Mouse (Mus musculus) CH12.LX (cell line): ENCODE data around the gene Ube2f. TPM values are rescaled to one million over a fixed set of nuclear protein-coding genes. Genes with fewer than 3 reads are reported as not detected.

Experiments
- DNase-seq: peaks from one replicate; pipeline ENCODE4 v3.0.0-alpha.2; 2013; ENCODE audit errors: extremely low read depth
- H3K27ac ChIP-seq: 2 replicates; pipeline ENCODE4 v1.5.1; 2012; ENCODE audit warnings: low read depth, mild to moderate bottlenecking, control low read depth, moderate library complexity; ENCODE audit not compliant: insufficient read depth
- H3K27me3 ChIP-seq: replicated peaks from 2 replicates; pipeline ENCODE3; 2012; ENCODE audit warnings: inconsistent platforms
- H3K36me3 ChIP-seq, 2 experiments: replicated peaks in 1 of 2; 2 replicates each; pipeline versions ENCODE3 to v1.6.1; 2012; ENCODE audit warnings: inconsistent platforms in 1 of 2, low read length in 1 of 2, mild to moderate bottlenecking in 1 of 2, mixed read lengths in 1 of 2, moderate library complexity in 1 of 2; ENCODE audit not compliant: control insufficient read depth in 1 of 2, insufficient read depth in 1 of 2
- H3K4me1 ChIP-seq, 2 experiments: 2 replicates each; pipeline ENCODE4 v1.6.1; 2012; ENCODE audit warnings: inconsistent platforms in 1 of 2, moderate library complexity in 1 of 2; ENCODE audit not compliant: insufficient read depth in 2 of 2, control insufficient read depth in 1 of 2
- H3K4me2 ChIP-seq: 2 replicates; pipeline ENCODE4 v1.6.1; 2012; ENCODE audit warnings: low read depth, mild to moderate bottlenecking, control low read depth; ENCODE audit not compliant: poor library complexity, insufficient read depth, severe bottlenecking
- H3K4me3 ChIP-seq, 3 experiments: fragments of 150-350 bp in 1 of 3; sonication (generic) in 1 of 3; replicated peaks in 1 of 3; 2 replicates each; pipeline versions ENCODE3 to v1.5.1; 2011 to 2012; ENCODE audit warnings: low read depth in 2 of 3, low read length in 2 of 3, mild to moderate bottlenecking in 2 of 3, moderate library complexity in 2 of 3, control low read depth in 1 of 3, improper control_type of control experiment in 1 of 3, inconsistent platforms in 1 of 3, mixed read lengths in 1 of 3; ENCODE audit not compliant: poor library complexity in 1 of 3
- H3K79me2 ChIP-seq: replicated peaks from 2 replicates; pipeline ENCODE4 v1.6.1; 2012; ENCODE audit warnings: mild to moderate bottlenecking, moderate library complexity; ENCODE audit not compliant: control insufficient read depth, poor library complexity, insufficient read depth, severe bottlenecking; ENCODE audit errors: extremely low read depth
- H3K9ac ChIP-seq: 2 replicates; pipeline ENCODE4 v1.6.1; 2012; ENCODE audit warnings: low read depth, mild to moderate bottlenecking, control low read depth, moderate library complexity; ENCODE audit not compliant: insufficient read depth
- H3K9me3 ChIP-seq: replicated peaks from 2 replicates; pipeline ENCODE3; 2012; ENCODE audit warnings: low read length, inconsistent platforms, mixed read lengths
- BHLHE40 ChIP-seq: IDR thresholded peaks from 2 replicates; pipeline ENCODE4 v1.6.1; 2011; ENCODE audit warnings: mild to moderate bottlenecking, low read depth, low read length, improper control_type of control experiment
- CHD2 ChIP-seq: IDR thresholded peaks from 2 replicates; pipeline ENCODE4 v1.6.1; 2011; ENCODE audit warnings: low read length, improper control_type of control experiment
- CTCF ChIP-seq, 2 experiments: IDR thresholded peaks in 1 of 2; conservative IDR thresholded peaks in 1 of 2; 2 replicates each; pipeline ENCODE4 v1.5.1; 2011 to 2012; ENCODE audit warnings: low read depth in 2 of 2, low read length in 2 of 2, improper control_type of control experiment in 1 of 2, inconsistent platforms in 1 of 2, mild to moderate bottlenecking in 1 of 2, moderate library complexity in 1 of 2
- ELF1 ChIP-seq: IDR thresholded peaks from 2 replicates; pipeline ENCODE4 v1.6.1; 2014; ENCODE audit warnings: low read depth, mild to moderate bottlenecking, inconsistent platforms, low read length, improper control_type of control experiment
- EP300 ChIP-seq: IDR thresholded peaks from 2 replicates; pipeline ENCODE4 v1.6.1; 2011; ENCODE audit warnings: low read length, improper control_type of control experiment
- HCFC1 ChIP-seq: IDR thresholded peaks from 2 replicates; pipeline ENCODE4 v1.6.1; 2012; ENCODE audit warnings: low read depth, mild to moderate bottlenecking, inconsistent platforms, low read length, improper control_type of control experiment
- MAFK ChIP-seq: IDR thresholded peaks from 2 replicates; pipeline ENCODE4 v1.6.1; 2011; ENCODE audit warnings: low read length, improper control_type of control experiment; ENCODE audit not compliant: insufficient replicate concordance
- MAZ ChIP-seq: IDR thresholded peaks from 2 replicates; pipeline ENCODE4 v1.6.1; 2012; ENCODE audit warnings: low read depth, mild to moderate bottlenecking, inconsistent platforms, low read length, improper control_type of control experiment, moderate library complexity
- MEF2A ChIP-seq: IDR thresholded peaks from 2 replicates; pipeline ENCODE4 v1.6.1; 2014; ENCODE audit warnings: low read depth, mild to moderate bottlenecking, inconsistent platforms, low read length, improper control_type of control experiment, borderline replicate concordance
- MXI1 ChIP-seq: IDR thresholded peaks from 2 replicates; pipeline ENCODE4 v1.6.1; 2011; ENCODE audit warnings: mild to moderate bottlenecking, low read depth, low read length, improper control_type of control experiment
- MYC ChIP-seq: IDR thresholded peaks from 2 replicates; pipeline ENCODE4 v1.6.1; 2011; ENCODE audit warnings: low read depth, mild to moderate bottlenecking, improper control_type of control experiment, low read length
- NELFE ChIP-seq: IDR thresholded peaks from 2 replicates; pipeline ENCODE4 v1.6.1; 2011; ENCODE audit warnings: low read depth, low read length, improper control_type of control experiment
- NRF1 ChIP-seq: IDR thresholded peaks from 2 replicates; pipeline ENCODE4 v1.6.1; 2014; ENCODE audit warnings: low read depth, mild to moderate bottlenecking, inconsistent platforms, low read length, improper control_type of control experiment, moderate library complexity
- PAX5 ChIP-seq: IDR thresholded peaks from 2 replicates; pipeline ENCODE4 v1.6.1; 2012; ENCODE audit warnings: low read length, inconsistent platforms, mixed read lengths
- POLR2A ChIP-seq: IDR thresholded peaks from 2 replicates; pipeline ENCODE4 v1.6.1; 2011; ENCODE audit warnings: low read depth, mild to moderate bottlenecking, improper control_type of control experiment, low read length
- RAD21 ChIP-seq: IDR thresholded peaks from 2 replicates; pipeline ENCODE4 v1.6.1; 2011; ENCODE audit warnings: low read depth, mild to moderate bottlenecking, low read length, improper control_type of control experiment, moderate library complexity
- RCOR1 ChIP-seq: conservative IDR thresholded peaks from 2 replicates; pipeline ENCODE4 v1.6.1; 2012; ENCODE audit warnings: low read depth, mild to moderate bottlenecking, inconsistent platforms, low read length, improper control_type of control experiment
- SIN3A ChIP-seq: IDR thresholded peaks from 2 replicates; pipeline ENCODE4 v1.6.1; 2012; ENCODE audit warnings: low read length, improper control_type of control experiment, inconsistent platforms
- TBP ChIP-seq: conservative IDR thresholded peaks from 2 replicates; pipeline ENCODE4 v1.6.1; 2011; ENCODE audit warnings: low read depth, low read length, improper control_type of control experiment
- USF1 ChIP-seq: IDR thresholded peaks from 2 replicates; pipeline ENCODE4 v1.6.1; 2014; ENCODE audit warnings: low read depth, mild to moderate bottlenecking, inconsistent platforms, low read length, improper control_type of control experiment
- USF2 ChIP-seq: conservative IDR thresholded peaks from 2 replicates; pipeline ENCODE4 v1.6.1; 2011; ENCODE audit warnings: low read depth, low read length, improper control_type of control experiment
- dilution Hi-C: fragments of 300-500 bp; cut with MboI; formaldehyde crosslinking; loops from 2 replicates; pipeline ENCODE4 v1.14.3; 2020; ENCODE audit warnings: low sequenced_read_pairs; ENCODE audit not compliant: extremely low pct_unique_long_range_greater_than_20kb, extremely low pct_ligation_motif_present
- in situ Hi-C: fragments of 300-500 bp; cut with MboI; formaldehyde crosslinking; loops from 3 replicates; pipeline ENCODE4 v1.14.3; 2019; ENCODE audit warnings: low sequenced_read_pairs, low pct_ligation_motif_present, low pct_unique_long_range_greater_than_20kb, mixed read lengths
- polyA plus RNA-seq: library from polyadenylated mRNA; unstranded; fragments of >175 nt; gene quantifications from 2 replicates; pipeline ENCODE4 v1.2.1, GENCODE M21; 2012; ENCODE audit warnings: low read depth; ENCODE audit not compliant: insufficient read length
- total RNA-seq, 2 experiments: library from RNA; depleted of rRNA; stranded (reverse); fragments of 300-350 nt in 1 of 2; fragments of >200 nt in 1 of 2; gene quantifications; 2 replicates each; pipeline ENCODE4 v1.2.3; 2012 to 2014

The Ube2f gene
- total and polyA plus RNA-seq, 3 experiments = 30.3 to 70.5 (median 58.1) TPM

DNA sequence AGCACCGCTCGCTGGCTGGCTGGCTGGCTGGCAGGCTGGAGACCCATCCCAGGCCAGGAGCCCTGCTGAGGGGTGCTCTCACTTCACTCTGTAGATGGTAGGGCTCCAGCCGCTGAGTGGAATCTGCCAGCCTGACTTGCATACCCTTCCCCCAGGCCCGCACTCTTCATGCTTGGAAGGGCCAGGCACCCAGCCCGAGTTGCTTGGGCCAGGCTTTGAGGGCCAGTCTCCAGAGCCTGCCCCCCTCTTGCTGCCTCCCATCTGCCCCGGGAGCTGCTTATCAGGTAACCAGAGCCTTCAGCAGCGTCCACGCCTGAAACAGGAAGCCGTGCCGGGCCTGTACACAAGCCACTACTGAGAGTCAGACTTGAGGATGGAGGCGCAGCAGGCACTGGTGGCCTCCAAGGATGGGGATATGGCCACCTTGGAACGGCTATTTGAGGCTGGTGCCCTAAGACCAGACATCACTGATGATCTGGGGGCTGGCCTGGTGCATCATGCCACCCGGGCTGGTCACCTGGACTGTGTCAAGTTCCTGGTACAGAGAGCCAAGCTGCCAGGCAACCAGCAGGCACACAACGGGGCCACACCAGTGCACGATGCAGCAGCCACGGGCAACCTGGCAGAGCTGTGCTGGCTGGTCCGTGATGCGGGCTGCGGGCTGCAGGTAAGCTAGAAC lies 71.8 kb downstream of the Ube2f start, which contains the start of gene Espnl:
Gene Espnl (plus strand): TSS at position 316 of the 679 bp plus-strand sequence.
- in situ Hi-C loops = no loop called here
- no peak within 1 kb of the TSS for H3K27ac ChIP-seq
- peaks cover 21 to 26% of the 10 kb centered on the region in 2 experiments for H3K4me1 ChIP-seq

DNA sequence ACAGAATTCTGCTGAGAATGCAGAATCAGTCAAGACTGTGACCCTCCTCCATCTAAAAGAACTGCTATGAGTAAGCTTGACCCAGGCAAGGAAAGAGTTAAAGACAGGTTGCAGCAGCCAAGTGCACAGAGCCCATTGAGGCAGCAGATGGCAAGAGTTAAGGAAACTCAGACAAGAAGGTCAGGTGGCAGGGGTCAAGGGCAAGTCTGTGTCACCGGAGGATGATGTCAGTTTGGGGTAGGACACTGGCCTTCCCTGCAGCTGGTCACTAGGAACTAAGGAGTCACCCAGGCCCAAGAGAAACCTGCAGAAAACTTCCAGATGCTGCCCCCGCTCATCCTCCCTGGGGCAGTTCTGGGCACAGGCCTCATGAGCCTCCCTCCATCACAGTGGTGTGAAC lies 74.5 kb downstream of the Ube2f start:
- Histone ChIP-seq H3K4me1 (peaks cover 21 to 32% of the 10 kb centered on the region in 2 experiments), H3K27ac (no peak overlapping the region), H3K4me2 (0 out of 2 replicates have a peak overlapping the region, but pooled peaks have one; percentile 69), H3K27me3 (no peaks in the 10 kb centered on the region), H3K79me2 (peaks cover 4% of the 10 kb centered on the region; the same call in 1 of the 2 replicates), H3K9ac (peak overlapping the region; percentile 31; the same call in 1 of the 2 replicates), H3K4me3 (peak overlapping the region; percentile 74 to 92 (median 85)), H3K9me3 (no peaks in the 10 kb centered on the region), H3K36me3 (peaks cover 22 to 71% of the 10 kb centered on the region in 2 experiments)
- peak; percentile 26; the same call in 1 of the 2 replicates for TF ChIP-seq MAFK
- no peak for TF ChIP-seq NRF1
- no peak for TF ChIP-seq CTCF (conservative IDR thresholded peaks at IDR 0.05 in 1 of 2, IDR thresholded peaks at IDR 0.05 in 1 of 2; ENCODE audit: low read depth in 2 of 2, low read length in 2 of 2)
- DNase-seq = no peak
- dilution Hi-C loops (no loop called here), in situ Hi-C loops (no loop called here)

More for the DNA sequence above, 71.8 kb downstream of the Ube2f start, which contains the start of gene Espnl:
- Histone ChIP-seq H3K4me3 (no peak within 1 kb of the TSS), H3K36me3 (peaks cover 24 to 73% of the 10 kb centered on the region in 2 experiments), H3K79me2 (peaks cover 4% of the 10 kb centered on the region; the same call in 1 of the 2 replicates), H3K9ac (no peak within 1 kb of the TSS), H3K9me3 (no peaks in the 10 kb centered on the region), H3K4me2 (no peak within 1 kb of the TSS), H3K27me3 (no peaks in the 10 kb centered on the region)
- DNase-seq = no peak
- no peak for TF ChIP-seq USF1
- TF ChIP-seq EP300 = no peak
- TF ChIP-seq RAD21 = no peak
- no peak for TF ChIP-seq NELFE
- no peak for TF ChIP-seq MYC
- no peak for TF ChIP-seq POLR2A
- dilution Hi-C loops = no loop called here

GRCm38 (mm10) chr1:91325488-91326042 lies 75.5 kb downstream of the Ube2f start:
- Histone ChIP-seq H3K9me3 (no peaks in the 10 kb centered on the region), H3K27me3 (no peaks in the 10 kb centered on the region), H3K4me2 (peak overlapping the region; percentile 69), H3K36me3 (peaks cover 15 to 69% of the 10 kb centered on the region in 2 experiments), H3K27ac (no peak overlapping the region), H3K9ac (peak overlapping the region; percentile 64), H3K4me3 (peak overlapping the region; percentile 74 to 92 (median 85)), H3K4me1 (peaks cover 21 to 32% of the 10 kb centered on the region in 2 experiments), H3K79me2 (peaks cover 4% of the 10 kb centered on the region; the same call in 1 of the 2 replicates)
- peak; percentile 35 for DNase-seq
- in situ Hi-C loops (no loop called here), dilution Hi-C loops (no loop called here)
- TF ChIP-seq BHLHE40 (no peak), NELFE (peak; percentile 61), CHD2 (peak; percentile 64), MYC (peak; percentile 68), RCOR1 (0 out of 2 replicates have a peak, but pooled peaks have one; percentile 51), USF2 (no peak), POLR2A (peak; percentile 77), MEF2A (peak; percentile 13; the same call in 1 of the 2 replicates), SIN3A (peak; percentile 68; the same call in 1 of the 2 replicates), ELF1 (peak; percentile 80), MAZ (peak; percentile 87), PAX5 (no peak), HCFC1 (peak; percentile 66), MXI1 (peak; percentile 53; the same call in 1 of the 2 replicates), TBP (0 out of 2 replicates have a peak, but pooled peaks have one; percentile 56)
